In the genomic region with DNA sequence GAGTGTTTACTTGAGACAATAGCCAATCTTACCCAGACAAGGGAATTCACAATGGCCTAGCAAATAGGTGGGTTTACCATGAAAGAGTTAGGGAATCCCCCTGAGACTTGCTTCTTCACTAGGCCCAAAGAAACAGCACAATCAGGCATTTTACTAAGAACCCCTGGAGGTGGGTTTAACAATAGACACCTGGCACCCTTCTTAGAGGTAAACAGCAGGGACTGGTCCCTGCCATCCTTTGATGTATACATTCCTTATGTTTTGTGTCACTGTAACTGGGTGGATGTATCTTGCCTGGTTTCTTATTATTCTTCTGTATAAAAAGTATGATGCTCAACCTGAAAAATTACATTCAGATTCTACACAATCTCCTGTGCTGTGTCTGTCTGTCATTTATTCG, we compare ENCODE assay signal across 6 mouse cellular contexts.
DNase-seq lines count a peak whose midpoint lies in the region; TF ChIP-seq lines count a peak whose summit lies in the region.
"Not testable (repeated sequence)": the region's sequence is repeated elsewhere in the genome, so short reads cannot be mapped to it uniquely, and the experiment has no call there.

No protein-coding gene starts in this region.

- in situ Hi-C loops in ES-E14 (cut with MboI; ENCODE audit: low sequenced_read_pairs in 2 of 2, unreplicated experiment in 2 of 2) = not testable (repeated sequence)

- H3K27ac ChIP-seq in ES-Bruce4 (ENCODE audit: insufficient read depth, low read length) = peak overlapping the region; percentile 91
- not testable (repeated sequence) for H3K27ac ChIP-seq in ES-E14 (ENCODE audit: insufficient read depth, low read depth, low read length, poor library complexity, severe bottlenecking)

- not testable (repeated sequence) for H3K4me1 ChIP-seq in ES-Bruce4 (ENCODE audit: control insufficient read depth, insufficient read depth, low read length)
- peaks cover 4 to 13% of the 10 kb centered on the region in 2 experiments for H3K4me1 ChIP-seq in ES-E14 (ENCODE audit: control insufficient read depth in 2 of 2, insufficient read depth in 2 of 2, low read length in 2 of 2, poor library complexity in 1 of 2)

- TF ChIP-seq EP300 in ES-Bruce4 (IDR thresholded peaks at IDR 0.05; ENCODE audit: insufficient read depth, low read depth, low read length) = not testable (repeated sequence)

- H3K4me3 ChIP-seq in ES-Bruce4 (ENCODE audit: low read depth, low read length); ES-E14 (ENCODE audit: insufficient read depth in 1 of 2, low read depth in 1 of 2, low read length in 2 of 2, poor library complexity in 1 of 2, severe bottlenecking in 1 of 2): not testable (repeated sequence)

- not testable (repeated sequence) for H3K9me3 ChIP-seq in ES-Bruce4 (replicated peaks; ENCODE audit: control insufficient read depth, insufficient read depth, low read length, poor library complexity, severe bottlenecking); ES-E14 (ENCODE audit: control insufficient read depth, insufficient read depth, low read depth, low read length)

- H3K9ac ChIP-seq in ES-Bruce4 (ENCODE audit: low read depth, poor library complexity, severe bottlenecking); ES-E14 (ENCODE audit: insufficient read depth, low read depth, low read length, poor library complexity, severe bottlenecking): not testable (repeated sequence)

- DNase-seq in ES-CJ7 (ENCODE audit: low read depth, low spot score) (peak; percentile 80), ES-E14 (ENCODE audit: low read depth, low spot score) (peak; percentile 47), R1 (ENCODE audit: low read depth, low spot score) (peak; percentile 90), WW6 (ENCODE audit: low read depth, low spot score) (peak; percentile 13), ZHBTc4 (ENCODE audit: low read depth, low spot score) (peak; percentile 90)

- TF ChIP-seq POLR2A in ES-Bruce4 (IDR thresholded peaks at IDR 0.05; ENCODE audit: insufficient read depth, low read length) = not testable (repeated sequence)

- H3K36me3 ChIP-seq in ES-Bruce4 (ENCODE audit: control insufficient read depth, insufficient read depth, low read length, poor library complexity, severe bottlenecking); ES-E14 (ENCODE audit: control insufficient read depth, insufficient read depth, low read length, poor library complexity, severe bottlenecking): not testable (repeated sequence)

- TF ChIP-seq CTCF in ES-Bruce4 (IDR thresholded peaks at IDR 0.05; ENCODE audit: low read depth, low read length) = not testable (repeated sequence)

- H3K27me3 ChIP-seq in ES-Bruce4 (ENCODE audit: control insufficient read depth, insufficient read depth, low read length, poor library complexity, severe bottlenecking) = not testable (repeated sequence)

Comparison
In these comparisons a context has a peak if more than half of its experiments do, and no peak if none do; other contexts are left out.
1. DNase-seq: peak in every context shown above with its lines; median percentile 90 in R1; 90 in ZHBTc4; 80 in ES-CJ7; 47 in ES-E14; 13 in WW6.